Mouse (Mus musculus) megakaryocyte, embryonic 14.5 days (primary cell): Measurements from ENCODE around the gene Csk. TPM values are rescaled to one million over a fixed set of nuclear protein-coding genes. Genes with fewer than 3 reads are reported as not detected.
A peak's percentile ranks its signal among the peaks of the same experiment; 100 is the strongest.

Experiments
- H3K27me3 ChIP-seq: replicated peaks from 2 replicates; pipeline ENCODE3; 2012; ENCODE audit warnings: inconsistent platforms
- H3K36me3 ChIP-seq: replicated peaks from 2 replicates; pipeline ENCODE3; 2012; ENCODE audit warnings: low read length, inconsistent platforms, mixed read lengths
- H3K4me1 ChIP-seq: 2 replicates; pipeline ENCODE4 v1.6.1; 2012; ENCODE audit warnings: inconsistent platforms
- H3K4me3 ChIP-seq: replicated peaks from 2 replicates; pipeline ENCODE3; 2012; ENCODE audit warnings: moderate library complexity, mild to moderate bottlenecking, inconsistent platforms
- H3K9me3 ChIP-seq: 2 replicates; pipeline ENCODE4 v1.6.1; 2012; ENCODE audit warnings: inconsistent platforms
- FLI1 ChIP-seq: IDR thresholded peaks from 2 replicates; pipeline ENCODE4 v1.6.1; 2012; ENCODE audit warnings: low read length, inconsistent platforms, mixed read lengths
- GATA1 ChIP-seq: IDR thresholded peaks from 3 replicates; pipeline ENCODE4 v1.6.1; 2012; ENCODE audit warnings: mixed read lengths, low read length, inconsistent platforms, borderline replicate concordance
- polyA plus RNA-seq: library from polyadenylated mRNA; stranded (reverse); fragments of >175 nt; gene quantifications from 2 replicates; pipeline ENCODE4 v1.2.3, GENCODE M21; 2012; ENCODE audit warnings: low replicate concordance; ENCODE audit not compliant: insufficient read depth

Csk gene
- polyA plus RNA-seq, 1 experiment: 400 TPM

GRCm38 (mm10) chr9:57681411-57681810 is 28.0 kb upstream of the Csk start:
- Histone ChIP-seq H3K4me1 (peaks cover 20% of the 10 kb centered on the region), H3K9me3 (peaks cover 9% of the 10 kb centered on the region; the same call in 1 of the 2 replicates), H3K4me3 (no peak overlapping the region), H3K27me3 (peaks cover 45% of the 10 kb centered on the region), H3K36me3 (no peaks in the 10 kb centered on the region)
- TF ChIP-seq GATA1 (no peak), FLI1 (no peak)

- no peak for TF ChIP-seq GATA1
- no peak for TF ChIP-seq FLI1
- Histone ChIP-seq H3K4me1 (peaks cover 35% of the 10 kb centered on the region), H3K4me3 (no peak overlapping the region), H3K36me3 (no peaks in the 10 kb centered on the region), H3K27me3 (peaks cover 7% of the 10 kb centered on the region), H3K9me3 (peaks cover 17% of the 10 kb centered on the region)
Observed at GRCm38 (mm10) chr9:57671500-57671899, 18.1 kb upstream of the Csk start.

GRCm38 (mm10) chr9:57671037-57671436 is 17.6 kb upstream of the Csk start:
- Histone ChIP-seq H3K9me3 (peaks cover 17% of the 10 kb centered on the region), H3K4me1 (peaks cover 35% of the 10 kb centered on the region), H3K4me3 (no peak overlapping the region), H3K27me3 (peaks cover 8% of the 10 kb centered on the region), H3K36me3 (no peaks in the 10 kb centered on the region)
- TF ChIP-seq FLI1: no peak

- no peak for TF ChIP-seq FLI1
- TF ChIP-seq GATA1: no peak
- peaks cover 8% of the 10 kb centered on the region for H3K27me3 ChIP-seq
- no peaks in the 10 kb centered on the region for H3K36me3 ChIP-seq
- H3K4me3 ChIP-seq: no peak overlapping the region
- H3K4me1 ChIP-seq: peaks cover 47% of the 10 kb centered on the region
- peaks cover 14% of the 10 kb centered on the region for H3K9me3 ChIP-seq
Observed at GRCm38 (mm10) chr9:57669566-57669965, 16.1 kb upstream of the Csk start.

- Histone ChIP-seq H3K4me3 (peak overlapping the region; percentile 47), H3K9me3 (peaks cover 19% of the 10 kb centered on the region), H3K4me1 (peaks cover 48% of the 10 kb centered on the region), H3K36me3 (no peaks in the 10 kb centered on the region), H3K27me3 (peaks cover 8% of the 10 kb centered on the region)
- no peak for TF ChIP-seq GATA1
- TF ChIP-seq FLI1: no peak
Observed at GRCm38 (mm10) chr9:57668277-57668676, 14.8 kb upstream of the Csk start.

- no peaks in the 10 kb centered on the region for H3K36me3 ChIP-seq
- TF ChIP-seq FLI1 (no peak), GATA1 (no peak)
- peaks cover 8% of the 10 kb centered on the region for H3K27me3 ChIP-seq
- H3K4me3 ChIP-seq: peak overlapping the region; percentile 68
- peaks cover 48% of the 10 kb centered on the region for H3K4me1 ChIP-seq
- H3K9me3 ChIP-seq: peaks cover 20% of the 10 kb centered on the region
Observed at GRCm38 (mm10) chr9:57667817-57668216, 14.4 kb upstream of the Csk start.

- TF ChIP-seq FLI1 (no peak), GATA1 (no peak)
- H3K9me3 ChIP-seq: peaks cover 20% of the 10 kb centered on the region
Observed at GRCm38 (mm10) chr9:57667136-57667535, 13.7 kb upstream of the Csk start.

GRCm38 (mm10) chr9:57666536-57666935 is 13.1 kb upstream of the Csk start:
- Histone ChIP-seq H3K4me3 (peak overlapping the region; percentile 78), H3K9me3 (peaks cover 20% of the 10 kb centered on the region), H3K36me3 (no peaks in the 10 kb centered on the region), H3K27me3 (peaks cover 6% of the 10 kb centered on the region), H3K4me1 (peaks cover 45% of the 10 kb centered on the region)
- TF ChIP-seq FLI1: no peak
- no peak for TF ChIP-seq GATA1

More at GRCm38 (mm10) chr9:57667136-57667535, 13.7 kb upstream of the Csk start:
- Histone ChIP-seq H3K4me1 (peaks cover 48% of the 10 kb centered on the region), H3K36me3 (no peaks in the 10 kb centered on the region), H3K27me3 (peaks cover 8% of the 10 kb centered on the region), H3K4me3 (peak overlapping the region; percentile 56)

- peaks cover 8% of the 10 kb centered on the region for H3K9me3 ChIP-seq
- peaks cover 4% of the 10 kb centered on the region for H3K27me3 ChIP-seq
- H3K4me3 ChIP-seq: no peak overlapping the region
- H3K4me1 ChIP-seq: peaks cover 59% of the 10 kb centered on the region
- no peak for TF ChIP-seq GATA1
- TF ChIP-seq FLI1: no peak
- no peaks in the 10 kb centered on the region for H3K36me3 ChIP-seq
Observed at GRCm38 (mm10) chr9:57664616-57665015, 11.2 kb upstream of the Csk start.

- Histone ChIP-seq H3K4me3 (no peak overlapping the region), H3K4me1 (peaks cover 42% of the 10 kb centered on the region)
Observed at GRCm38 (mm10) chr9:57661552-57661951, 8.1 kb upstream of the Csk start.

GRCm38 (mm10) chr9:57660501-57660900 is 7.1 kb upstream of the Csk start:
- no peak overlapping the region for H3K4me3 ChIP-seq
- H3K27me3 ChIP-seq: no peaks in the 10 kb centered on the region
- TF ChIP-seq GATA1 (no peak), FLI1 (no peak)
- peaks cover 40% of the 10 kb centered on the region for H3K4me1 ChIP-seq
- no peaks in the 10 kb centered on the region for H3K36me3 ChIP-seq
- H3K9me3 ChIP-seq: peaks cover 7% of the 10 kb centered on the region; the same call in 1 of the 2 replicates

More at GRCm38 (mm10) chr9:57661552-57661951, 8.1 kb upstream of the Csk start:
- Histone ChIP-seq H3K9me3 (peaks cover 7% of the 10 kb centered on the region; the same call in 1 of the 2 replicates), H3K27me3 (peaks cover 1% of the 10 kb centered on the region), H3K36me3 (no peaks in the 10 kb centered on the region)
- TF ChIP-seq GATA1 (no peak), FLI1 (no peak)
